Mouse (Mus musculus) liver, embryonic 13.5 days (tissue): Measurements from ENCODE around the gene Ube2l3. TPM values are rescaled to one million over a fixed set of nuclear protein-coding genes. Genes with fewer than 3 reads are reported as not detected.

ENCODE experiments used
- ATAC-seq: fragments of 200-750 bp; cut with Nextera tagmentation; 2 replicates; pipeline ENCODE4 v1.8.0; 2017; ENCODE audit warnings: low read depth, mild to moderate bottlenecking, moderate number of reproducible peaks, moderate library complexity
- DNase-seq: peaks from one replicate; pipeline ENCODE4 v3.0.0; 2022
- H3K27ac ChIP-seq: fragments of 300-500 bp; sonication (generic); 2 replicates; pipeline ENCODE4 v1.5.1; 2015; ENCODE audit warnings: moderate library complexity, mild to moderate bottlenecking, inconsistent platforms
- H3K27me3 ChIP-seq: fragments of 300-500 bp; sonication (generic); 2 replicates; pipeline ENCODE4 v1.6.1; 2015; ENCODE audit warnings: mild to moderate bottlenecking, inconsistent platforms
- H3K36me3 ChIP-seq: fragments of 300-500 bp; sonication (generic); 2 replicates; pipeline ENCODE4 v1.6.1; 2015; ENCODE audit warnings: mild to moderate bottlenecking, inconsistent platforms
- H3K4me1 ChIP-seq: fragments of 300-500 bp; sonication (generic); replicated peaks from 2 replicates; pipeline ENCODE4 v1.6.1; 2015; ENCODE audit warnings: inconsistent platforms
- H3K4me2 ChIP-seq: fragments of 300-500 bp; sonication (generic); 2 replicates; pipeline ENCODE4 v1.6.1; 2015; ENCODE audit warnings: inconsistent platforms, mild to moderate bottlenecking, moderate library complexity
- H3K4me3 ChIP-seq: fragments of 300-500 bp; sonication (generic); replicated peaks from 2 replicates; pipeline ENCODE4 v1.5.1; 2015; ENCODE audit warnings: mild to moderate bottlenecking, inconsistent platforms
- H3K9ac ChIP-seq: fragments of 300-500 bp; sonication (generic); 2 replicates; pipeline ENCODE4 v1.6.1; 2015; ENCODE audit warnings: mild to moderate bottlenecking, inconsistent platforms
- H3K9me3 ChIP-seq: fragments of 300-500 bp; sonication (generic); replicated peaks from 2 replicates; pipeline ENCODE4 v1.6.1; 2016; ENCODE audit warnings: inconsistent platforms
- WGBS: fragments of 180-500 bp; shearing (Covaris S2); methylation state at CpG from one replicate; pipeline ENCODE4 v1.1.7; 2015; ENCODE audit not compliant: insufficient replicate concordance; 5-methylcytosine and 5-hydroxymethylcytosine counted together
- polyA plus RNA-seq: library from polyadenylated mRNA; unstranded; fragments of >200 nt; fragmentation: Nextera tagmentation; extraction: Ambion mirVana; gene quantifications from 2 replicates; pipeline ENCODE4 v1.2.1, GENCODE M21; 2015

The Ube2l3 gene
- 247 and 282 TPM in 2 replicates for polyA plus RNA-seq

DNA sequence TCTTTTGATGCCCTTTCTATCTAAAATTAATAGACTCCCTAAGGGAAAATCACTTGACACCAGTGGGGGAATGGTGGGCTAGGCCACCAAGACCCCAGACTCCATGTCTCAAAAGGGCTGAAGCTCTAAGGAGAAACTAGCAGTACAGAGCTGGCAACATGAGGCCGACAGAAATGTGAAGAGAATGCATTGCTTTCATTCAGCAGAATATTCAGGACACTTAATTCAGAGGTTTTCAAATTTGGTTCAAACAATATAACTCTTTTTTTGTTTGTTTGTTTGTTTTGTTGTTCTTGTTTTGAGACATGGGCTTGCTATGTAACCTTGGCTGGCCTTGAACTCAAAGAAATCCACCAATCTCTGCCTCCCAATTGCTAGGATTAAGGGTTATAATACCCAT, at the start of gene Ube2l3:
TSS of gene Ube2l3 (minus strand) at position 101 of the 400 bp plus-strand sequence.
- Histone ChIP-seq H3K4me2 (peak within 1 kb of the TSS; percentile 89), H3K9me3 (no peaks in the 10 kb centered on the region), H3K27ac (no peak within 1 kb of the TSS), H3K36me3 (peaks cover 7% of the 10 kb centered on the region), H3K4me1 (peaks cover 30% of the 10 kb centered on the region), H3K27me3 (peaks cover 14% of the 10 kb centered on the region), H3K4me3 (peak within 1 kb of the TSS; percentile 84), H3K9ac (peak within 1 kb of the TSS; percentile 96)
- no peak for ATAC-seq
- no peak for DNase-seq
- WGBS, result 67% methylated on average over 1 of the region's 1 CpGs

DNA sequence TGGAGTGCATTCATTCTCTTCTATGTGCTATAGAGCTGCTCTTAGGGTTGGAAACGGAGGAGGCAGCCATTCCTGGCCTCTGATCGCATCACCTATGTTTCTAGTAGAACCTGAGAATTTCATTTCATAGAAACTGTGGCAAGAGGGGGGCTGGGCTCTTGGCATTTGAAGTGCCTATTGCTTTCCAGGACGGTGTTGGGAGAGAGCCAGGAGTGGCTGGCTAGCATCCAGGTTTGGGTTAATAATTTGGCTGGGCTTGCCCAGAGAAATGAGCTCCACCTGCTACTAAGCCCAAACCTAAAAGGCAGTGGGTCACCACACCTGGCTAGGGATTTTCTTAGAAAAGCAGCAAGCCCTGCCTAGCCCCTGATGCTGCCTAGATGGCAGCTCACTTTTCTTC, 49.1 kb upstream of the Ube2l3 start:
- peak overlapping the region; percentile 49 for H3K4me2 ChIP-seq
- ATAC-seq (no peak), DNase-seq (no peak)
- no peak overlapping the region for H3K4me3 ChIP-seq
- H3K9me3 ChIP-seq, result no peaks in the 10 kb centered on the region
- H3K27ac ChIP-seq, result peak overlapping the region; percentile 80
- 0 out of 2 replicates have a peak, but pooled peaks cover 5% of the 10 kb centered on the region for H3K36me3 ChIP-seq
- H3K9ac ChIP-seq, result peak overlapping the region; percentile 56
- no peaks in the 10 kb centered on the region for H3K27me3 ChIP-seq
- whole genome bisulfite sequencing, result 63% methylated on average over 3 of the region's 3 CpGs
- peaks cover 85% of the 10 kb centered on the region for H3K4me1 ChIP-seq

DNA sequence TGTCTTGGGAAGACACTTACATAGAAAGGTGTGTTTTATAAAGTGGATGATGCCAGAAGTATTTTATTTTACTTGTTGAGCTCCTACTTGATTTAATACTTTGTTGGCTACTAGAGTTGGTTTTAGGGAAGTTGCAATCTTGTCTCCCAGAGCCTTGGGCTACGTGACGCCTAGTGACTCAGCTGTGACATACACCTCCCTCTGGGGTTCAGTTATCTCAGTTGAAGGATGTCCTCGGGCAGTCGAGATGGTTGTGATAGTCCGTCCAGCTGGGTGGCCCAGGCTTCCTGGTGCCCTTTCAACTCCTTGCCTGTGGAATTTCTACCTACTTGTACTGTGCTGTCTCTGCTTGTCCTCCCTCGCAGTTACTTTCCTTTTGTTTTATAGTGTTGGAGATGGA, 46.7 kb upstream of the Ube2l3 start:
- Histone ChIP-seq H3K4me2 (peak overlapping the region; percentile 21), H3K36me3 (no peaks in the 10 kb centered on the region), H3K27ac (peak overlapping the region; percentile 60), H3K4me1 (peaks cover 94% of the 10 kb centered on the region), H3K27me3 (no peaks in the 10 kb centered on the region), H3K9me3 (no peaks in the 10 kb centered on the region), H3K4me3 (no peak overlapping the region), H3K9ac (0 out of 2 replicates have a peak overlapping the region, but pooled peaks have one; percentile 22)
- DNase-seq, result peak; percentile 58
- peak; percentile 63 for ATAC-seq
- 6% methylated on average over 6 of the region's 6 CpGs for WGBS

DNA sequence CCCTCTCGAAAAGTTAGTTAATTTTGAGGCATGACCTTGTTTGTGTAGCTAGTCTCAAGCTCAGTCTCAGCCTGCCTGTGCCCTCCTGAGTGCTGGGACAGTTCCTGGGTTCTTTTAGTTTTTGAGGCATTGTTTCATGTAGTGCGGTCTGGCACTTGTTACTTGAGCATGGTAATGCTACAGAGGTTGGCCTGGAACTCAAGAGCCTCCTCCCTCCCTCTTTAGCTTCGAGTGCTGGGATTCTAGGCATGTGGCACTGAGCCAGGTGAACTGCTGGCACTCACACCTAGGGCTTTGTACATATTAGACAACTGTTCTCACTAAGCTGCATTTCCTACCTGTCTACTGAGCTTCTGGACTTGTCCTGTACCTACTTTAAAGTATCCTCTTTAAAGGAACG, 45.3 kb upstream of the Ube2l3 start:
- H3K4me1 ChIP-seq, result peaks cover 94% of the 10 kb centered on the region
- DNase-seq, result no peak

DNA sequence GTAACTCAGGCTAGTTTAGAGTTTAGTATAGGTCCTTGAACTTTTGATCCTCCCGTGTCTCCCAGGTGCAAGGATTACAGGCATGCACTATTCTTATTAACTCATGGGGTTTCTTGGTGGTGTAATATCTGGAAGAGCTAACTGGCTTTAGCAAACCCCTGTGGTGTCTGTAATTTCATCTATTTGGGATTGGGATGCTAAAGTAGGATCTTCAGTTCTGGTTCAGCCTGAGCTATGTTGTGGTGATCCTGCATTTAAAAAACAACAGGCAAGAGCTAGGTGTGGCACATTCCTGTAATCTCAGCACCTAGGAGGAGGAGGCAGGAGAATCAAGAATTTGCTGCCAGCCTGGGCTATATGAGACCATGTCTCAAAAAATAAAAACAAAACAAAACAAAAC, 42.5 kb upstream of the Ube2l3 start:
- Histone ChIP-seq H3K9ac (no peak overlapping the region), H3K4me3 (no peak overlapping the region), H3K27me3 (no peaks in the 10 kb centered on the region), H3K4me2 (no peak overlapping the region), H3K9me3 (no peaks in the 10 kb centered on the region), H3K4me1 (peaks cover 86% of the 10 kb centered on the region), H3K27ac (no peak overlapping the region), H3K36me3 (no peaks in the 10 kb centered on the region)
- ATAC-seq (no peak), DNase-seq (no peak)
- WGBS, result 53% methylated on average over 1 of the region's 1 CpGs

More for the DNA sequence above, 45.3 kb upstream of the Ube2l3 start:
- WGBS, result 63% methylated on average over 4 of the region's 4 CpGs
- Histone ChIP-seq H3K27ac (0 out of 2 replicates have a peak overlapping the region, but pooled peaks have one; percentile 1), H3K36me3 (no peaks in the 10 kb centered on the region), H3K4me2 (no peak overlapping the region), H3K27me3 (no peaks in the 10 kb centered on the region), H3K4me3 (no peak overlapping the region), H3K9ac (no peak overlapping the region), H3K9me3 (no peaks in the 10 kb centered on the region)
- ATAC-seq, result no peak

DNA sequence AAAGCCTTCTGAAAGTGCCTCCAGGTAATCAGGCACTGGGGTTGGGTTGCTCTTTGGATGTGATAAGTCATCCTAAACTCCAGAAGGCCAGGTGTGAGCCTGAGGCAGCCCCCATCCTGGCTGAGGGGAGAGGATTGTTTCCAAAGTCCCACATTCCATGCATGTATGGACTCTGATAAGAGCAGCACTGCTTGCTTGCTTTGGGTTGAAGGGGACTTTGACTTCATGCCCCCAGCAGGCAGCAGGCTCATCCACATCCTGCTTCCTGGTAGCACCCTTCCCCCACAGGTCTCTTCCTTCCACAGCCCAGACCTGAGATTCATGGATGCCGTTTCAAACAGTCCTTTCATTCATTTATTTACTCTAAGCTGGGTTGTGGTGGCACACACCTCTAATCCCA, 41.3 kb upstream of the Ube2l3 start:
- Histone ChIP-seq H3K9me3 (no peaks in the 10 kb centered on the region), H3K36me3 (no peaks in the 10 kb centered on the region), H3K27me3 (no peaks in the 10 kb centered on the region), H3K4me2 (no peak overlapping the region), H3K9ac (no peak overlapping the region; the same call in 1 of the 2 replicates), H3K4me1 (peaks cover 86% of the 10 kb centered on the region), H3K4me3 (no peak overlapping the region), H3K27ac (peak overlapping the region; percentile 65)
- 36% methylated on average over 1 of the region's 1 CpGs for WGBS
- peak; percentile 68 for ATAC-seq
- DNase-seq, result no peak

DNA sequence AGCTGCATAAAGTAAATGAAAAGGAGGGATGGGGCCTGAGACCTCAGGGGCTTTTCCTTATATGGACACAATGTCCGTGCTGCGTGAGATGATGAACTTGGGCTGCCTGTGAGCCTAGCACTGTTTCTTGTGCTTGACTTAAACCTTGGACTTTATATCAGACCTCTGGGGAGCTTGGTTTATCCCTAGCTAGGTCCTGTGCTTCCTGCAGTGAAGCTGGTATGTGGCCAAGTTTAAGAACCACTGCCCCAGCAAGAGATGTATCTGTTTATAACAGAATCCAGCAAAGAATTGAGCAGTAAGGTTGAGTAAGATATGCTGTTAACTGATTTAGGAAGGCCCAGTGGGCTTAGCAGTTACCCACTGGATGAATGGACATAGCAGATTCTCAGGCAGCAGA, 37.0 kb upstream of the Ube2l3 start:
- Histone ChIP-seq H3K27me3 (no peaks in the 10 kb centered on the region), H3K9me3 (no peaks in the 10 kb centered on the region), H3K9ac (no peak overlapping the region), H3K36me3 (no peaks in the 10 kb centered on the region), H3K4me1 (peaks cover 92% of the 10 kb centered on the region), H3K4me2 (no peak overlapping the region), H3K4me3 (no peak overlapping the region), H3K27ac (no peak overlapping the region)
- DNase-seq (no peak), ATAC-seq (no peak)
- 66% methylated on average over 2 of the region's 2 CpGs for WGBS

DNA sequence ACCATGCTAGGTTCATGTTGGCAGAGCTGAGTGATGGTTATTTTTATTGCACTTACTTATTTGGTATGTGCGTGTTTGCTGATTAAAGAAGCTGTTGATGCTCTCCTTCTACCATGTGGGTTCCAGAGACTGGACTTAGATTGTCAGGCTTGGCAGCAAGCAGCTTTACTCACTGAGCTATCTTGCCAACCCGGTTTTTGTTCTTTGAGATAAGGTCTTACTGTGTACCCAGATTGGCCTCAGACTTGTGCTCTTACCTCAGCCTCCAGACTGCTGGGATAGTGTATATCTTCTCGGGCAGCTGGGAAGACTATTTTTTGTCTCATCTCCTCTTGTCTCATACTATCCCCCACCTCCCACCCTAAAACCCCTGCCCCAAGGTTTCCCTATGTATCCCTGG, 35.2 kb upstream of the Ube2l3 start:
- ATAC-seq (peak; percentile 58), DNase-seq (peak; percentile 54)
- no peak overlapping the region for H3K4me3 ChIP-seq
- H3K27me3 ChIP-seq, result no peaks in the 10 kb centered on the region
- H3K9me3 ChIP-seq, result no peaks in the 10 kb centered on the region
- H3K36me3 ChIP-seq, result no peaks in the 10 kb centered on the region
- no peak overlapping the region for H3K9ac ChIP-seq
- peak overlapping the region; percentile 53; the same call in 1 of the 2 replicates for H3K27ac ChIP-seq
- peaks cover 91% of the 10 kb centered on the region for H3K4me1 ChIP-seq
- H3K4me2 ChIP-seq, result peak overlapping the region; percentile 19; the same call in 1 of the 2 replicates
- 13% methylated on average over 3 of the region's 3 CpGs for WGBS

DNA sequence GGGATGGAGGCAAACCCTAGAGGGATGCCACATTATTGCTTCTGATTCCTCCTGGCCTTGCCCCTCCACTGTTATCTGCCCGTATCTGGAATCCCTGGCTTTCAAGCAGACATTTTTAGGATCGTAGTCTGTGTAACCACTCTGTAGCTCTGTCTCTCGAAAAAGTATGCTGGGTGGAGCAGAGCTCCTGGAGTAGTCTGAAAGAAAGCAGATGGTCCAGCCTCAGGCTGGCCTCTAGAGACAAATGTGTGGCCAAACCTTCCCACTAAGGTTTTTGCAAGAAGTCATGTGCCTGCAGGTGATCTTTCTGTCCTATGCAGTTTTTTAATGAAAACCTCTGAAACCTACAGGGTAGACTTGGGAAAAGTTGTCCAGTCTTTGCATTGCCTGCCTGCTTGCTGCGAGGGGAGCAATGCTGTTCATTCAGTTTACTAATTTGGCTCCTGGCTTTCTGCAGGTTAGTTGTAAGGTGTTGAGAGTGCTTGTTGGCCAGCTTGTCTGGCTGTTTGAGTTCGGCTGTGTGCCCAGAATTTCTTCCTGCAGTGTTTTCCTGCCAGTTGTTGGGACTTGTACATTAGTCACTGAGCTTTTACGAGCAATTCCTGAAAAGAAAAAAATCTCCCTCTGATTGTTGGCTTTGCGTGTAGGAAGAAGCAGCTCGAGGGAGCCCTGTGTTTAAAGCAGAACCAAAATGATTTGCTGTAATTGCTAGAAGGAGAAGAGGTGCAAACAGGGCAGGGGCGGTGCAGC, 32.6 kb upstream of the Ube2l3 start:
- no peak for DNase-seq
- Histone ChIP-seq H3K4me1 (peaks cover 73% of the 10 kb centered on the region), H3K9ac (peak overlapping the region; percentile 92), H3K27ac (peak overlapping the region; percentile 77; the same call in 1 of the 2 replicates), H3K4me2 (peak overlapping the region; percentile 98), H3K36me3 (no peaks in the 10 kb centered on the region), H3K4me3 (peak overlapping the region; percentile 92), H3K27me3 (no peaks in the 10 kb centered on the region), H3K9me3 (no peaks in the 10 kb centered on the region)
- no peak for ATAC-seq
- WGBS, result 43% methylated on average over 9 of the region's 9 CpGs

DNA sequence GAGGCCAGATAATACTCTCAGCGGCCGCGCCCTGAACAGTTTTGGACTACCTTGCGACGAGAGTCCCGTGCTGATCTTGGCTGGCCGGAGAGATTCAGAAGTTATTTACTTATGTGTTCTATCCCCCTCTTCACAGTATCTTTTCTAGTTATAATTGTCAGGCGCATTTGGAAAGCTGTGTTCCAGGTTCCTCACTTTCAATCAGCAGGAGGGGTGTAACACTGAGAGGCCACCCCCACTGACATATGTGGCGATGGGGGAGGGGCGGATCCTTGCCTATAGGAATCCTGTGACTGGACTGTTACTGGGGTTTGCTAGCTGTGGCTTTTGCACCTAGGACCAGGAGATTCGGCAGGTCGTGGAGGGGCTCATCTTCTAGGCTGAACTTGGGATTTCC, 32.0 kb upstream of the Ube2l3 start:
- peak; percentile 40 for DNase-seq
- WGBS, result 2% methylated on average over 12 of the region's 12 CpGs
- H3K27ac ChIP-seq, result peak overlapping the region; percentile 77; the same call in 1 of the 2 replicates
- peak overlapping the region; percentile 92 for H3K9ac ChIP-seq
- peak overlapping the region; percentile 92 for H3K4me3 ChIP-seq
- H3K4me2 ChIP-seq, result peak overlapping the region; percentile 98
- peaks cover 4% of the 10 kb centered on the region; the same call in 1 of the 2 replicates for H3K27me3 ChIP-seq
- H3K4me1 ChIP-seq, result peaks cover 67% of the 10 kb centered on the region
- H3K36me3 ChIP-seq, result no peaks in the 10 kb centered on the region
- H3K9me3 ChIP-seq, result no peaks in the 10 kb centered on the region
- no peak for ATAC-seq

DNA sequence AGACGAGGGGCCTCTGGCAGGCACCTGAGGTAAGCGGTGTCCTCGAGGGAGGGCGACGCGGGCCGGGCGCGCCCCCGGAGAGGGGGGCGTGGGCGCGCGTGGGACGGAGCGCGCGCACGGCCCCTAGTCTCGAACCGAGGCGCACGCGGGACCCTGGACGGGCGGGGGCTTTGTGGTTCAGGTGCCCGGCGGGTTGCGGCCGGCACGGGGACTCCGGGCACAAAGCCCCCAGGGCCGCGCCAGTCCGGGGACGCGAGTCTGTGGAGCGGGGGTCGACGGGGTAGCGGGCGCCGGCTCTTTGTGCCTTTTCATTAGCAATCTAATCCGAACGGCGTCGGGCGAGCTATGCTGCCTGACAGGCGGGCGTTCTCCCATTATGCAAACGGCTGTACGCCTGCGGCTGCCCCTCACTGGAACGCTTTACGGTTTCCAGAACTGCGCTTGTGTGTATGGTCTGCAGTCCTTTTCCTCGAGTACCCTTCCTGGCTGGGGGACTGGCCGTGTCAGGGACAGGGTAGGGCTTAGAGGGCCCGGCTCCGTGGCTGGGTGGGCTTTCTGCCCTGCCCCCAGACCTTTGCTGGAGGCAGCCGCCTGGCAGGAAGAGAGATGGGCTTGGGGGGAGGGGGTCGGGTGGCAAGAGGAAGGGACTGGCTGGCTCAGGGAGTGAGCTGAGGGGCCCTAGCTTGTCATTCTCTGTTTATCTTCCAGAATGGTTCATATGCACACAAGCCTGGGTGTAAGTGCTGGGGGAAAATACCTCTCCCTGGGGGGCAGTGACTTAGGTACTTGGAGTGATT, 31.5 kb upstream of the Ube2l3 start:
- ATAC-seq (peak; percentile 13), DNase-seq (peak; percentile 29)
- H3K4me1 ChIP-seq, result peaks cover 61% of the 10 kb centered on the region
- peaks cover 10% of the 10 kb centered on the region; the same call in 1 of the 2 replicates for H3K27me3 ChIP-seq
- H3K4me2 ChIP-seq, result peak overlapping the region; percentile 98
- no peaks in the 10 kb centered on the region for H3K36me3 ChIP-seq
- peak overlapping the region; percentile 92 for H3K4me3 ChIP-seq
- H3K9ac ChIP-seq, result peak overlapping the region; percentile 92
- no peaks in the 10 kb centered on the region for H3K9me3 ChIP-seq
- WGBS, result under 1% methylated on average over 62 of the region's 62 CpGs
- H3K27ac ChIP-seq, result peak overlapping the region; percentile 77
